Mouse (Mus musculus) layer of hippocampus, postnatal 14 days (tissue): Measurements from ENCODE around the gene Yipf2. TPM values are rescaled to one million over a fixed set of nuclear protein-coding genes. Genes with fewer than 3 reads are reported as not detected.
A peak's percentile ranks its signal among the peaks of the same experiment; 100 is the strongest.

ENCODE experiments used
- DNase-seq, 2 experiments: peaks; one replicate each; pipeline ENCODE4 v3.0.0; 2021 to 2022; ENCODE audit warnings: low spot score in 2 of 2, mixed read lengths in 1 of 2
- long read RNA-seq, 2 experiments: library from polyadenylated mRNA; stranded (forward); transcript quantifications; one replicate each; pipeline ENCODE4 v2.0.0; 2021
- total RNA-seq, 2 experiments: library from RNA; stranded (reverse); gene quantifications; 2 replicates each; pipeline ENCODE4 v1.2.3; 2021

The Yipf2 gene
- total RNA-seq, result 10 to 100 TPM; 14.7 to 15.9 TPM
- long read RNA-seq, experiment 1, partial matches to known transcripts, result 7 of 12 reads
- long read RNA-seq, experiment 1, other reads (novel, unspliced or antisense), result 3 of 12 reads
- long read RNA-seq, experiment 2, partial matches to known transcripts, result 12 of 26 reads
- long read RNA-seq, experiment 2, other reads (novel, unspliced or antisense), result 6 of 26 reads

DNA sequence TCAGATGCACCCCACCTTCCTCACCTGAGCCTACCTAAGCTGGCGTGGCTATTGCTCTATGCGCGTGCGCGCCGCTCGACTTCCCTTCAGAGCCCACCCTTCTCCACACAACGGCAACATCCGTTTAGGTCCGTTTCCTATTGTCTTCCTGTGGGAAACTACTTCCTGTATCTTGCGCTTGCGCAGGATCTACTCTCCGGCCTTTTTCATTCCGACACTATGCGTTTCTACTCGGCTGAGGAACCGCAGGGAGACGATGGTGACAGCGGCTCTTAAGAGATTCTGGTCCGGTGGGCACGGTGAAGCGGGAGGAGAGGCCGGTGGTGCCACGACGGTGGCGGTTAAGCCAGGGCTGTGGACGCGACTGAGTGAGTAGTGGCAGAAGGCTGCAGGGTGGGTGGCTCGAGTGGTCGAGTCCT, at the start of gene Yipf2, which contains the start of gene Timm29:
Gene Yipf2 (minus strand): TSS at position 126 of the 419 bp plus-strand sequence.
Gene Timm29 (plus strand): TSS at position 20 of the 419 bp plus-strand sequence.
- DNase-seq, result peak; percentile 95 to 97

DNA sequence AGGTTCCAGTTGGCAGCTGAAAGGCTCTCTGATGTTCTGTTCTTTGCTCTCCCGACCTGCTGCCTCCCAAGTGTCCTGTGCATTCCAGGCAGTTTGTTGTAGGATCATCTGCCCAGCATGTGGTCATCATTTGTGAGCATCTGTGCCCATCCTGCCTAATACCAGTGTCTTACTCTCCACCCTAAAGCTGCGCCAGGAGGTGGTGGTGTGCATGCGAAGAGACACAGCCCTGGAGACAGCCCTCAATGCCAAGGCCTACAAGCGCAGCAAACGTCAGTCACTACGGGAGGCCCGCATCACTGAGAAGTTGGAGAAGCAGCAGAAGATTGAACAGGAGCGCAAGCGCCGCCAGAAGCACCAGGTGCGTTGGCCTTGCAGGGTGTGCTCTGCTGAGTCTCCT, 46.4 kb upstream of the Yipf2 start:
- DNase-seq, result no peak

DNA sequence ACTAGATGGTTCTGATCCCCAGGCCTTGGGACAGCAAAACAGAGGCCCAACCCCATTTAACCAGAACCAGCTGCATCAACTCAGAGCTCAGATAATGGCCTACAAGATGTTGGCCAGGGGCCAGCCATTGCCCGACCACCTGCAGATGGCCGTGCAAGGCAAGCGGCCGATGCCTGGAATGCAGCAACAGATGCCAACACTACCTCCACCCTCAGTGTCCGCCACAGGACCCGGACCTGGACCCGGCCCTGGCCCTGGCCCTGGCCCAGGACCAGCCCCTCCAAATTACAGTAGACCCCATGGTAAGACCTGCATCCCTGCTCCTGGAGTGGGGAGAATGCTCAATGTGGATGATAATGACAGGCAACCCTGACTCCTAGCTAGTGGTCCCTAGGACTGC, 43.0 kb upstream of the Yipf2 start:
- no peak for DNase-seq

DNA sequence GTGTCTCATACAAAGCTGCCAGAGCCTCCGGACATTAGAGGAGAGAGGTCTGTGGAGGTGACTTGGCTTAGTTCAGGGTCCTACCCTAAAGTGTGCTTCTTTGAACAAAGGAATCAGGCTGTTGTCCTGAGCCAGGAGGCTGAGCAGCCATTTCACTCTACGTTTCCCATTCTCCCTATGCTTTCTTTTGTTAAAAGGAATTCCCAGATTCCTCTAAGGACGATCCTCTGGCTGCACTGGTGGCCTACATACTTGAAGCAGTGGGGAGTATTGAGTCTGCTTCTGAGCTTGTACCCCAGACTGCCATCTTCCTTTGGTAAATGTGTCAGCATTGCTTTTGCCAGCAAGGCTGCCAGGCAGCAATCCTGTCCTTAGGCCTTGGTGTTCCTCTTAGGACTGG, 40.5 kb upstream of the Yipf2 start:
- no peak for DNase-seq

DNA sequence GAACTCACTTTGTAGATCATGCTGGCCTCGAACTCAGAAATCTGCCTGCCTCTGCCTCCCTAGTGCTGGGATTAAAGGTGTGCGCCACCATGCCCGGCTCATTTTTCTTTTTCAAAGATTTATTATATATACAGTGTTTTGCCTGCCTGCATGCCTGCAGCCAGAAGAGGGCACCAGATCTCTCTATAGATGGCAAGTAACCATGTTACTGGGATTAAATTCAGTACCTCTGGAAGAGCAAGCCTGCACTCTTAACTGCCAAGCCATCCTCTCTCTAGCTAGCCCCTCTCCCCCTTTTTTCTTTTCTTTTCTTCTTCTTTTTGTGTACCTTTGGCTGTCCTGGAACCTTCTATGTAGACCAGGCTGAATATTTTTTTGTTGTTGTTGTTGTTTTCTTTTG, 38.0 kb upstream of the Yipf2 start:
- DNase-seq, result peak in 1 of 2 experiments; percentile 44

DNA sequence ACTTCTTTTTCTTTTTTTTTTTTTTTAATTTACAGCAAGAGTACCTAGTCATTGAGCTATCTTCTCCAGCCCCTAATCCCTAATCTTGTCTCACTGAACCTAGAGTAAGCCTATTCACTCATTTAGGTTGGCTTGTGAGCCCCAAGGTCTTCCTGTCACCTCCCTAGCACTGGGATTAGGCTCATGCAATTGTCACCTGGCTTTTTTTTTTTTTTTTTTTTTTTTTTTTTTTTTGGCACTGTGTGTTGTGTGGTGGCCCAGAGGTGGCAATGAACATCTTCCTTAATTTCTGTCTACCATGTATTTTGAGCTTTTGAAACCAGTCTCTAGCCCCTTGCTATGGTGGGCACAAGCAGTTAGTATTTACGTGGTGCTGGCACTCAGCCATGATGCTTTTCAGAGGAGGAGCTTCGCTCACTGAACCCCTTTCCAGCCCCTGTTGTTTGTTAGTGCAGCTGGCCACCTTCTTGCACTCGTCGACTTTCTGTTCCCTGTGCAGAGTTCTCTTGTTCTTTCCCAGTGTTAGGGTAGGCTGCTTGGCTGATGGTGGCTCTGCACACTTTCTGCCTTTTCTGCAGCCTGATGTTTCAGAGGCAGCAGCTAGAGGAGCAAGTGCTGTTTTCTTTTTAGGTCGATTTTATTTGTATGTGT, 34.6 kb upstream of the Yipf2 start:
- DNase-seq, result no peak

DNA sequence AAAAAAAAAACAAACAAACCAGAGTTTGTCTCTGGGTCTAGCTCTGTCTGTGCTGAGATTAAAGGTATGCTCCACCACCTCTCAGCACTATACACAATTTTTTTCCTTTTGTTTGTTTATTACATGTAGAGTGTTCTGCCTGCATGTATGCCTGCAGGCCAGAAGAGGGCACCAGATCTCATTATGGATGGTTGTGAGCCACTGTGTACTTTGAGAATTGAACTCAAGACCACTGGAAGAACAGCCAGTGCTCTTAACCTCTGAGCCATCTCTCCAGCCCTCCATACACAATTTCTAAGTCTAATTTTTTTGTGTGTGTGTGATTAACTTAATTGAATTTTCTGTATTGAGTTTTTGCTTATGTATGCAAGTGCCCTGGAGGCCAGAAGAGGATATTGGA, 33.9 kb upstream of the Yipf2 start:
- no peak for DNase-seq

DNA sequence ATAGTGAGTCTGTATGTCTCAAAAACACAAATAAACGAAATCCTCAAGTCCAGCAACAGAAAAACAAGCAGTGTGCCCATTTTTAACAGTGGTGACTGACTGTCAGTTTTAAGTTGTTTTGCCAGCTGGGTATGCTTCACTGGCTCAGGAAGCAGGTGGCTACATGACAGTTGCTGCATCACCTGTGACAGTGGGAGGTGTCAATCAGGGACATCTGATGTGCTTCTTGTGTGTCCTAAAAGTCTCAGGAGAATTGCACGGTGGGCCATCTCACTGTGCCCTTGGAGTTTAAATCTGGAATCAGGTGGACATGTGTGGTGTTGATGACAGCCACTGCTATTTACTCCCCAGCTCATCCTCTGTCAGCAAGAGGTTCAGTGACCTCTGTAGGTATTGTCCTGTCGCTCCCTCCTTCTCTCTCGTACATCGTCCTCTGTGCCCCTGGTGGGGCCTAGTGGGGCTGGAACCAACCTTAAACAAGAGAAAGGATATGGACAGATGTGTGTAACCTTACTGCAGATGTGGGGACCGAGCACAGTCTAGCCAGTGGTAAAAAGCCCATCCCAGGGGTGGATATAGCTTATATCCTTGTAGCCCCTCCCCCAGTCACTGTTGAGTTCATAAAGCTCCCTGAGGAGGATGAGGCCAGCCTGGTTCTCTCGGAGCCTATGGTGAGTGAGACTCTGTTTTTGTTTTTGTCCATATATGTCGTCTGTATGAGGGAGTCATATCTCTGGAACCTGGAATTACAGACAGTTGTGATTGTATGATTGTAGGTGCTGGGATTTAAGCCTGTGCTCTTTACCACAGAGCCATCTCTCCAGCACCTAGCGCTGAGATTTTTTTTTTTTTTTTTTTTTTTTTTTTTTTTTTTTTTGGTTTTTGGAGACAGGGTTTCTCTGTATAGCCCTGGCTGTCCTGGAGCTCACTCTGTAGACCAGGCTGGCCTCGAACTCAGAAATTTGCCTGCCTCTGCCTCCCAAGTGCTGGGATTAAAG, 33.0 kb upstream of the Yipf2 start:
- no peak for DNase-seq

DNA sequence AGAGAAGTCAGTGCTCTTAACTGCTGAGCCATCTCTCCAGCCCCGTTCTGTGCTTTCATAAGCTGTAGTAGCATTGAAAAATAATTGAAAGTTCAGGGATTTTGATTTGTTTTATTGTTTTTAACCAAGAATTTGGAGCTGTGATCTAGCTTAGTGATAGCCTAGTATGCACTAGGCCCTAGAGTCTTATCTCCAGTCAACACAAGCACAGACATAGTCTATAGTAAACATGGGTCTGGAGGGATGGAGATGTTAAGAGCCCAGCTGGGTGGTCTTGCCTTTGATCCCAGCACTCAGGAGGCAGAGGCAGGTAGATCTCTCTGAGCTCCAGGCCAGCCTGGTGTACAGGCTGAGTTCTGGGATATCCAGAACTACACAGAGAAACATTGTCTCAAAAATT, 30.0 kb upstream of the Yipf2 start:
- no peak for DNase-seq

DNA sequence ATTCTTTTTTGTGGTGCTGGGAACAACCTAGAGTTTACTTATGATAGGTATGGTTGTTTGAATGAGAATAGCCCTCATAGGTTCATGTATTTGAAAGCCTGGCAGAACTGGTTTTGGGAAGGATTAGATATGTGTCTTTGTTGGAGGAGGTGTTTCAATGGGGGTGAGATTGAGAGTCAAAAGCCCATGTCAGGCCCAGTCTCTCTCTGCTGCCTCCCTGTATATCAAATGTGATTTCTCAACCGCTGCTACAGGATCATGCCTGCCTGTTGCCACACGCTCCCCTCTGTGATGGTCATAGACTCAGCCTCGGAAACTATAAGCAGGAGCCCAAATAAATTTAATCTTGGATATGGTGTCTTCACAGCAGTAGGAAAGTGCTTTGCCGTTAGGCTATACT, 27.6 kb upstream of the Yipf2 start:
- no peak for DNase-seq

DNA sequence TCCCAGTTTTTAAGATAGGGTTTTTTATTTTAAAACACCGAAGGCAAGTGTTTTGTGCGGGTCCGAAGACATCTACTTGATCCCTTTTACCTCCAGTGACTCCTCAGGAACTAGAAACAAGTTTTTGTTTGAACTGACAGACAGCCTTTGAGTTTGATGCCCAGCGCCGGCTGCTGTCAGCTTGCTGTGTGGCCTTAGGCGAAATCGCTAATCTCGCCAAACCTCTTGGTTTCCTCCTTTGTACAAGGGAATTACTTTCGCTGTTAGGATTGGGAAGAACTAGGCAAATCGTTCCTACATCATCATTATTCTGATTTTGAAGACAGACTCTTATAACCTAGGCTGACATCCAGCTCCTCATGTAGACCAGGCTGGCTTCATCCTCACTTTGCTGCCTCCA, 24.4 kb upstream of the Yipf2 start:
- DNase-seq, result no peak

DNA sequence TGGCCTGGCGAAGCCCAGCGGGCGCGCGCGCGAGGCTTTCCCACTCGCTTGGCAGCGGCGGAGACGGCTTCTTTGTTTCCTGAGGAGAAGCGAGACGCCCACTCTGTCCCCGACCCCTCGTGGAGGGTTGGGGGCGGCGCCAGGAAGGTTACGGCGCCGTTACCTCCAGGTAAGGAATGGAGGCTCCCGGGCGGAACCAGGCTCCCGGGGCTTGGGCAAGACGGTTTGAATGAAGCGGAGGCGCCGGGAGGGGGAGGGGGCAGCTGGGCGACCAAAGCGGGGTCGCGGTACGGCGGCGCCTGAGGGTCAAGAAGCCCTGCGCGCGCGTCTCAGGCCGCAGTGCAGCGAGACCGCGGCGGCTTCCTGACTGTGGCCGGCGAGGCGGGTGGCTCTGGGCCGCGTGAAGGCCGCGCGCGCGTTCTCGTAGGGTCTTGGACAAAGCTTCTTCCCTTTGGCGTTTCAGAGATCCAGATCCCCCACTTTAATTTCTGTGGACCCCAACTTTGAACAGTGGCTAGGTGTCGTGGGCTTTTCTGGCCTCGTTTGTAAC, 23.7 kb upstream of the Yipf2 start:
- DNase-seq, result peak; percentile 86 to 89

DNA sequence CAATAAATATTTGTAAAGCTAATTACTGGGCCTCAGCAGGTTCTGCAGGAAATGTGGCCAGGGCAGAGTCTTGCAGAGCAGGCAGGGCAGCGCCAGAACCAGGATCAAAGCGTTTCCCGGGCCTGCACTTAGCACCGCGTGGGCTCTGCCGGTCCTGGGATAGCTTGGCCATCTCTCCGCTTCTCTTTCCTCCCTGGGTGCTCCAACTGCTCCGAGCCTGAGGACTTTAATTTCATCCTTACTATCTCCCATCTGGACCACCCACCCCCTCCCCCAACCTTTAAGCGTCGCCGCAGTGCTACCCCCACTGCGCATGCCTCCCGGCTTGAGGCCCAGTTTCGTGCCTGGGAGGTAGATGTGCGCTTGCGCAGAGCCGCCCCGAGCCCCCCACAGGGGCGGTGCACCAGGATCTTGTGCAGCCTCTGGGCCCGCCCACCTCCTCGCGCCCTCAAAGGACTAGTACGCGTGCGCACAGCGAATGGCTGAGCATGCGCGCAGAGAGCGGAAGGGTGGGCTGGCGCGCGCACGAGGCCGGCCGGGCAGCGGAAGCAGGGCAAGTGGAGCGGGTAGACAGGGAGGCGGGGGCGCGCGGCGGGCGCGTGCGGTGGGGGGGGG, 23.1 kb upstream of the Yipf2 start, which contains the start of gene Smarca4:
Gene Smarca4 (plus strand): TSS at position 553 of the 615 bp plus-strand sequence.
- peak; percentile 99 to 100 for DNase-seq

DNA sequence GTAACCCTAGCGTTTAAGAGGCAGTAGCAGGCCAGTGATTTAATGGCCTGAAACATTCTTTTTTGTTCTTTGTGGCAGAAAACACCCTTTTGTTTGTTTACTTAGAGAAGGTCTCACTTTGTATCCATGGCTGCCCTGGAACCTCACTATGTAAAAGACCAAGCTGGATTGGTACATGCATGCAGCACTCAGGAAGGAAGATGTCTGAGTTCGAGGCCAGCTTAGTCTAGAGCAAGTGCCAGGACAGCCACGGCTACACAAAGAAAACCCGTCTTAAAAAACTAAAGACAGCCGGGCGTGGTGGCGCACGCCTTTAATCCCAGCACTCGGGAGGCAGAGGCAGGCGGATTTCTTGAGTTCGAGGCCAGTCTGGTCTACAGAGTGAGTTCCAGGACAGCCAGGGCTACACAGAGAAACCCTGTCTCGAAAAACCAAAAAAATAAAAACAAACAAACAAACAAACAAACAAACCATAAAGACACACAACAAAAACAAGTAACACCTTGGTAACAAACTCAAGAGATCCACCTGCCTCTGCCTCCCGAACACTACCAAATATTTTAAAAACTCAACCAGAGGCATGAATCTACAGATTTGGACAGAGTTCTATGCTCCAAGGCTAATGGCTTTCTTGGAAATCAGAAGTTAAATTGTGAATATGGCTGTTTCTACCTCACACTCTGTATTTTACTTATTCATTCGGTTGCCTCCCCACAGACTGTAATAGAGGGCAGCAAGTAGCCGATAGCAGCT, 22.4 kb upstream of the Yipf2 start:
- DNase-seq, result no peak

DNA sequence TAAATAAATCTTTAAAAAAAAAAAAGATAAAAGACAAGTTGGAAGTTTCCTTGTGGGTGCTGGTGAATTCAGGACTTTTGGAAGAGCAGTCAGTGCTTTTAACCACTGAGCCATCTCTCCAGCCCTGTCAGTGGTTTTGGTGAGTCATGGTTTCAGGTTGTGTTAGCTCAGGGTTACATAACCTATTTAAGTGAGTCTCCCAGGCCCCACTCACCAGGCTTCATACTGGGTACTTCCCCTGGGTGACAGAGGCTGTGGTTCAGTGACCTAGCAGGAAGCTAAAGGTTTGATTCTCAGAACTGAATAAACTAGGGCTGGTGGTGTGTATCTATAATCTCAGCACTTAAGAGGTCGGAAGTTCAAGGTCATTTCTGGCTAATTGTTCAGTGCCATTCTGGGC, 17.2 kb upstream of the Yipf2 start:
- DNase-seq, result no peak

DNA sequence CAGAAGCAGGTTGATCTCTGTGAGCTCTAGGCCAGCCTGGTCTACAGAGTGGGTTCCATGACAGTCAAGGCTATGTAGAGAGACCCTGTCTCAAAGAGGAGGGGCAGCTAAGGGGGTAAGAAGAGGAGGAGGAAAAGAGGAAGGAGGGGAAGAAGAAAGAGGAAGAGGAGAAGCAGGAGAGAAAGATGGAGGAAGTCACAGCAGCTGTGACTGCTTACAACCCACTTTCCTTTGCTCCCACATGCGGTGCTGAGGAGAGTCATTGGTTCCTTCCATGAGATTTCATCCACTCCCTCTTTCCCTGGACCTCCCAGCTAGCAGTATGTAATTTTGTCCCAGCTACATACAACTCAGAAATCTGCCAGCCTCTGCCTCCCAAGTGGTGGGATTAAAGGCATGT, 14.0 kb upstream of the Yipf2 start:
- no peak for DNase-seq

DNA sequence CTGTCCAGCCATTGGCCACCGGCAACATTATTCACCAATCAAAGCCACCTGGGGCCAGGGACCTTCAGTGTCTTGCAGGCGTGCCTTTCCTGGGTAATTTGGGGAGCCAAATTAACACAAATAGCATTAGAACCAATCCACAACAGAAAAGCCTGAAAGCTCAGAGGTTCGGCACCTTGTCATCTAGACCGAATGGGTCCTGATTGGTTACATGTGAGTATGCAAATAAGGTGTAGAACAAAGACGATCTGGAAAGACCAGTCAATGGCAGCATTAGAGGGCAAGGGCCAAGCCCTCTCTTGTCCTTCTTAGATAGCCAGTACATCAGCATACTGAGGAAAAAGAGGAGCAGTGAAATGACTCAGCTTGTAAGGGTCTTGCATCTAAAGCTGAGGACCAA, 13.2 kb upstream of the Yipf2 start:
- DNase-seq, result no peak

DNA sequence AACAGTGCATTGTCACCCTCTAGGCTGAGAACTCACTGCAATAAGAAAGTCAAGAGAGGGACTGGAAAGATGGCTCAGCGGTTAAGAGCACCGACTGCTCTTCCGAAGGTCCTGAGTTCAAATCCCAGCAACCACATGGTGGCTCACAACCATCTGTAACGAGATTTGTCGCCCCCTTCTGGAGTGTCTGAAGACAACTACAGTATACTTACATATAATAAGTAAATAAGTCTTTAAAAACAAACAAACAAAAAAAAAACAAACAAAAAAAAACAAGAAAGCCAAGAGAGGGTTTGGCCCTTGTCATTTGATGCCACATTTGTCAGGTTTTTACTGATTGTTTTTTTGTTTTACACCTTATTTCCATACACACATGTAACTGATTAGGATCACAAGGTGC, 11.5 kb upstream of the Yipf2 start:
- DNase-seq, result no peak

DNA sequence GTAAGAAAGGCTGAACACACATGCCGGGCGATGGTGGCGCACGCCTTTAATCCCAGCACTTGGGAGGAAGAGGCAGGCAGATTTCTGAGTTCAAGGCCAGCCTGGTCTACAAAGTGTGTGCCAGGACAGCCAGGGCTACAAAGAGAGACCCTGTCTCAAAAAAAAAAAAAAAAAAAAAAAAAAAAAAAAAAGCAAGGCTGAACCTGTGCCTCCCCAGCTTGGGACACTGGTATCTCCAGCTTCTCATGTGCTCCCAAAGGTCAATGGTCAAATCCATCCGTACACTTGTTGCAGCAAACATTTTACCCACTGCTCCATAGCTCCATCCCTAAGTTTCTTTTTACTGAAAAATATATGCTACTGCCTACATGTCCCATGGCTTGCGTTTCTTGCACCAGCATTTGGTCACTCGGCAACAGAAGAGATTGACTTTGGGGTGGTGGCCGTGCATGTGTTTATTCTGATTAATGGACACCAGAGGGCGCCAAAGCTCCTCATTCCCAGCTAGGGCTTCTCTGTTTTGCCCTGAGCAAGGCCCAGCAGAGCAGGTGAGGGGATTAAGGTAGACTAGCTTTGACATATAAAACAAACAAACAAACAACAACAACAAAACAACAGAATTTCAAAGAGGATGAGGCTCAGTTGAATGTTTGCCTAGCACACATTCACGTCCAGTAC, 9.2 kb upstream of the Yipf2 start:
- peak; percentile 55 to 78 for DNase-seq

DNA sequence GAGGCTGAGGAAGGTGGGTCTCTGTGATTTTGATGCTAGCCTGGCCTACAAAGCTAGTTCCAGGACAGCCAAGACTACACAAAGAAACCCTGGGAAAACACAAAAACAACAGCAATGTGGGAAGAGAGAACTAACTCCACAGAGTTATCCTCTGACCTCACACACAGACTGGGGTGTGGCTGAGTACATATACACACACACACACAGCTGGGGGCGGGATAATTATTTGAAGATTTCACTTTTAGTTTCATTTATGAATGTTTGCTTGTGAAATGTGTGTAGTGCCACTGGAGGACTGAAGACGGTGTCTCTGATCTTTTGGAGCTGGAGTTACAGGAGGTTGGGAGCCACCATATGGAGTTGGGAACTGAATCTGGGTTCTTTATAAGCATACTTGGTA, 8.4 kb upstream of the Yipf2 start:
- no peak for DNase-seq
